Mouse (Mus musculus) midbrain, embryonic 12.5 days (tissue): ENCODE measurements around the gene Prr5. TPM values are rescaled to one million over a fixed set of nuclear protein-coding genes. Genes with fewer than 3 reads are reported as not detected.

Source experiments
- ATAC-seq: fragments of 200-750 bp; cut with Nextera tagmentation; 2 replicates; pipeline ENCODE4 v1.8.0; 2017; ENCODE audit warnings: low read depth, moderate TSS enrichment, moderate library complexity; ENCODE audit not compliant: low FRiP score
- H3K27ac ChIP-seq: fragments of 300-500 bp; sonication (generic); replicated peaks from 2 replicates; pipeline ENCODE4 v1.5.1; 2016; ENCODE audit warnings: mild to moderate bottlenecking
- H3K27me3 ChIP-seq: fragments of 300-500 bp; sonication (generic); 2 replicates; pipeline ENCODE4 v1.6.1; 2016; ENCODE audit warnings: mild to moderate bottlenecking
- H3K36me3 ChIP-seq: fragments of 300-500 bp; sonication (generic); 2 replicates; pipeline ENCODE4 v1.6.1; 2016
- H3K4me1 ChIP-seq: fragments of 300-500 bp; sonication (generic); 2 replicates; pipeline ENCODE4 v1.6.1; 2016
- H3K4me2 ChIP-seq: fragments of 300-500 bp; sonication (generic); replicated peaks from 2 replicates; pipeline ENCODE4 v1.6.1; 2016; ENCODE audit warnings: mild to moderate bottlenecking, moderate library complexity
- H3K4me3 ChIP-seq: fragments of 300-500 bp; sonication (generic); 2 replicates; pipeline ENCODE4 v1.5.1; 2016; ENCODE audit warnings: mild to moderate bottlenecking
- H3K9ac ChIP-seq: fragments of 300-500 bp; sonication (generic); replicated peaks from 2 replicates; pipeline ENCODE4 v1.6.1; 2016; ENCODE audit warnings: mild to moderate bottlenecking, moderate library complexity
- H3K9me3 ChIP-seq: fragments of 300-500 bp; sonication (generic); 2 replicates; pipeline ENCODE4 v1.6.1; 2016; ENCODE audit warnings: mild to moderate bottlenecking
- WGBS: fragments of 180-500 bp; shearing (Covaris S2); methylation state at CpG from one replicate; pipeline ENCODE4 v1.1.7; 2016; 5-methylcytosine and 5-hydroxymethylcytosine counted together
- polyA plus RNA-seq: library from polyadenylated mRNA; unstranded; fragments of >200 nt; fragmentation: Nextera tagmentation; extraction: Ambion mirVana; gene quantifications from 2 replicates; pipeline ENCODE4 v1.2.1, GENCODE M21; 2016

Prr5 gene
- polyA plus RNA-seq, 1 experiment from 2014 or later = 13.9 TPM

GRCm38 (mm10) chr15:84658655-84659054 lies 10.8 kb upstream of the Prr5 start:
- Histone ChIP-seq H3K27ac (no peak overlapping the region), H3K27me3 (peaks cover 13% of the 10 kb centered on the region), H3K4me2 (no peak overlapping the region), H3K36me3 (no peaks in the 10 kb centered on the region), H3K4me1 (peaks cover 41% of the 10 kb centered on the region), H3K9ac (no peak overlapping the region), H3K9me3 (no peaks in the 10 kb centered on the region), H3K4me3 (no peak overlapping the region)
- WGBS = 91% methylated on average over 5 of the region's 5 CpGs
- no peak for ATAC-seq

DNA sequence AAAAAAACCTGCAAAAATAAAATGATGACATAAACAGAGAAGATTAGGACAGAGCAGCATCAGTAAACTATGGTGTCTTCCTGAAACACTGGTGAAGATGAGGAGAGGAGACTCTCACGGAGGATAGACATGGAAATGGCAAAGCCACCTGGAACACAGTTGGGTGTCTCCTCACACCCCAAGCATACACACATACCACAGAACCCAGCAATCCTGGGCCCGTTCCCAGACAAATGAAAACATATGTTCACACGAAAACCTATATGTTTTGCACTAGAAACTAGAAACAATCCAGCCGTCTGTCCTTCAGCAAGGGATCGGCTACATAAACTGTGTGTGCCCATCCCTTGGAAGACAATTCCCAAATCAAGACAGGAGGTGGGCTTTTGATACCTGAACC lies 9.6 kb upstream of the Prr5 start:
- H3K27me3 ChIP-seq = peaks cover 25% of the 10 kb centered on the region
- no peak overlapping the region for H3K9ac ChIP-seq
- no peak overlapping the region for H3K4me3 ChIP-seq
- no peak overlapping the region for H3K4me2 ChIP-seq
- peaks cover 41% of the 10 kb centered on the region for H3K4me1 ChIP-seq
- no peaks in the 10 kb centered on the region for H3K36me3 ChIP-seq
- no peaks in the 10 kb centered on the region for H3K9me3 ChIP-seq
- whole genome bisulfite sequencing = 88% methylated on average over 5 of the region's 5 CpGs
- no peak overlapping the region for H3K27ac ChIP-seq
- no peak for ATAC-seq

DNA sequence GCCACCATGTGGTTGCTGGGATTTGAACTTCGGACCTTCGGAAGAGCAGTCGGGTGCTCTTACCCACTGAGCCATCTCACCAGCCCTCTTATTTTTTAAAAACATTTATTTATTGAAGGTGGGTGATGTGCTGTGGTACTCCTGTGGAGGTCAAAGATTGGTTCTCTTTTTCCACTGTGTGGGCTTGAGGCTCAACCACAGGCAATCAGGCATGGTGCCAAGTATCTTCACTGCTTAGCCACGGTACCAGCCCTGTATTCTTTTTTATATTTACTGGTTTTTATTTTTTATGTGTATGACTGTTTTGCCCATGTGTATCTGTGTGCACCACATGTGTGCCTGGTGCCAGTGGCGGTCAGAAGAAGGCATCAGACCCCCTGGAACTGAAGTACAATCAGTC lies 8.1 kb upstream of the Prr5 start:
- ATAC-seq = no peak
- Histone ChIP-seq H3K27ac (no peak overlapping the region), H3K4me3 (no peak overlapping the region), H3K9ac (no peak overlapping the region), H3K9me3 (no peaks in the 10 kb centered on the region), H3K27me3 (peaks cover 38% of the 10 kb centered on the region), H3K4me1 (peaks cover 36% of the 10 kb centered on the region), H3K36me3 (no peaks in the 10 kb centered on the region), H3K4me2 (no peak overlapping the region)
- 94% methylated on average over 5 of the region's 5 CpGs for WGBS

GRCm38 (mm10) chr15:84662952-84663684 lies 6.3 kb upstream of the Prr5 start:
- WGBS = under 1% methylated on average over 56 of the region's 56 CpGs
- Histone ChIP-seq H3K36me3 (no peaks in the 10 kb centered on the region), H3K9ac (peak overlapping the region; percentile 64), H3K9me3 (no peaks in the 10 kb centered on the region), H3K4me1 (peaks cover 25% of the 10 kb centered on the region), H3K27ac (no peak overlapping the region), H3K4me2 (peak overlapping the region; percentile 82), H3K27me3 (peaks cover 50% of the 10 kb centered on the region), H3K4me3 (peak overlapping the region; percentile 58)
- ATAC-seq = peak; percentile 84

GRCm38 (mm10) chr15:84663685-84664060 lies 5.7 kb upstream of the Prr5 start:
- Histone ChIP-seq H3K36me3 (no peaks in the 10 kb centered on the region), H3K4me1 (peaks cover 25% of the 10 kb centered on the region), H3K4me2 (peak overlapping the region; percentile 82), H3K9me3 (no peaks in the 10 kb centered on the region), H3K9ac (peak overlapping the region; percentile 64), H3K4me3 (peak overlapping the region; percentile 58), H3K27me3 (peaks cover 50% of the 10 kb centered on the region), H3K27ac (no peak overlapping the region)
- peak; percentile 24 for ATAC-seq
- 51% methylated on average over 10 of the region's 10 CpGs for WGBS

DNA sequence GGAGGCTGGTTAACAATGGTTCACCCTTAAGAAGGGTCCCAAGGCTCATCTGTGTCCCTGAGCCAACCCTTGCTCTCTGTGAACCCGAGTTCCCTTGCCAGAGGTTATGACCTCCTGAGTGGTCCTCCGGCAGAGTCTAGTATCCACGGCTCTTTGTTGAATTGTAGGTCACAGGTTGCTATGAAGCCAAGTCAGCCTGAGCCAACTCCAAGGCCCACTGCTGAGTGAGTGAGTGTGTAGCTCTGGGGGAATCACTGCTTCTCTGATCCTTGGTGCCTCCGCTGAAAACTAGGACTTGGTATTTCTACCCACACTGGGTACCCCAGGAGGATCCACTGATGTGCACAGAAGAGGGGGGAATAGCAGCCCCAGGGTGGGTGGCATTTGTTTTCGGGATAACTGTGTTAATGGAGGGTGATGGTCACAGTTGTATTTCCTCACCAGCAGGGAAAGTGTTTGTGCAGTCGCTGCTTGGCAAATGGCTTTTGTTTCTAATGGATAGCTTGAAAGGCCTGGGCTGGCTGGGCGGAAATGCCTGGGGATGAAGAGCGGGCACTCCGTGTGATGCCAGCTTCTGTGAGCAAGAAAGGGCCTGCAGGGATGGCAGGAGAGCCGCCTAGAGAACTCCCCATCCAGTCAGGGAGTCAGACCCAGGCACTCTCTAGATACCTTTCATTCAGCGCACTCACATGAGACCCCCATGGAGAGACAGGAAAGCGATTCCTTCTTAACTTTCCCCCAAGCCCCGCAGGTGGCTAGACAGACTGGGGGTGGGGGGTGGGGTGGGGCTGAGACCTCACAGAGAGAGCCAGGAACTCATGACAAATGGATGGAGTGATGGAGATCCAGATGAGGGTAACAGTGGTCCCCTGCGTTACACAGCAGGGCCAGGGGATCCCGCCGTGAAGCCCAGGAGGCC lies 4.6 kb upstream of the Prr5 start:
- Histone ChIP-seq H3K36me3 (no peaks in the 10 kb centered on the region), H3K27ac (no peak overlapping the region), H3K4me2 (peak overlapping the region; percentile 82), H3K9me3 (no peaks in the 10 kb centered on the region), H3K4me3 (no peak overlapping the region), H3K4me1 (peaks cover 25% of the 10 kb centered on the region), H3K9ac (no peak overlapping the region), H3K27me3 (peaks cover 50% of the 10 kb centered on the region)
- no peak for ATAC-seq
- WGBS = 24% methylated on average over 16 of the region's 16 CpGs

DNA sequence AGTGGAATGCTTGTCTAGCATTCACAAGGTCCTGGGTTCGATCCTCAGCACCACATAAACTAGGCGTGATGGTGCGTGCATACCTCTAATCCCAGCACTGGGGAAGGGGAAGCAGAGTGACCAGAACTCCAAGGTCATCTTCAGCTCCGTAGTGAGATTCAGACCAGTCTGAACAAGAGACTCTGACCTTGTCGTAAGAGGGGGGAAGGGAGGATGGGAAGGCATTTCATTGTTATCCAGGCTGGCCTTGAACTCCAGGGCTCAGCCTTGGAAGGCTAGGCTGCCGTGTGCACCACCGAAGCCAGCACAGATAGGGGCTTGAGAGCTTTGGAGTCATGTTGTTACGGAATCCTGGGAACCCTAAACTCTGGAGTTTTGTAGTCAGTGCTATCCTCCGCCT lies 3.8 kb upstream of the Prr5 start:
- Histone ChIP-seq H3K4me1 (peaks cover 28% of the 10 kb centered on the region), H3K27me3 (peaks cover 50% of the 10 kb centered on the region), H3K4me3 (no peak overlapping the region), H3K9me3 (no peaks in the 10 kb centered on the region), H3K4me2 (no peak overlapping the region), H3K9ac (no peak overlapping the region), H3K27ac (no peak overlapping the region), H3K36me3 (no peaks in the 10 kb centered on the region)
- ATAC-seq = no peak
- 55% methylated on average over 9 of the region's 9 CpGs for WGBS

- WGBS = 54% methylated on average over 4 of the region's 4 CpGs
- no peak overlapping the region for H3K4me3 ChIP-seq
- H3K9me3 ChIP-seq = no peaks in the 10 kb centered on the region
- H3K27me3 ChIP-seq = peaks cover 50% of the 10 kb centered on the region
- no peak overlapping the region for H3K4me2 ChIP-seq
- no peaks in the 10 kb centered on the region for H3K36me3 ChIP-seq
- no peak for ATAC-seq
- H3K9ac ChIP-seq = no peak overlapping the region
- no peak overlapping the region for H3K27ac ChIP-seq
- H3K4me1 ChIP-seq = peaks cover 28% of the 10 kb centered on the region
Measured at GRCm38 (mm10) chr15:84666065-84666464, 3.4 kb upstream of the Prr5 start.

GRCm38 (mm10) chr15:84667601-84668000 lies 1.8 kb upstream of the Prr5 start:
- no peak overlapping the region for H3K9ac ChIP-seq
- no peak overlapping the region for H3K27ac ChIP-seq
- H3K4me2 ChIP-seq = no peak overlapping the region
- no peak for ATAC-seq
- H3K27me3 ChIP-seq = peaks cover 45% of the 10 kb centered on the region
- 79% methylated on average over 6 of the region's 6 CpGs for WGBS
- H3K4me1 ChIP-seq = peaks cover 25% of the 10 kb centered on the region
- H3K4me3 ChIP-seq = no peak overlapping the region
- no peaks in the 10 kb centered on the region for H3K9me3 ChIP-seq
- H3K36me3 ChIP-seq = no peaks in the 10 kb centered on the region

DNA sequence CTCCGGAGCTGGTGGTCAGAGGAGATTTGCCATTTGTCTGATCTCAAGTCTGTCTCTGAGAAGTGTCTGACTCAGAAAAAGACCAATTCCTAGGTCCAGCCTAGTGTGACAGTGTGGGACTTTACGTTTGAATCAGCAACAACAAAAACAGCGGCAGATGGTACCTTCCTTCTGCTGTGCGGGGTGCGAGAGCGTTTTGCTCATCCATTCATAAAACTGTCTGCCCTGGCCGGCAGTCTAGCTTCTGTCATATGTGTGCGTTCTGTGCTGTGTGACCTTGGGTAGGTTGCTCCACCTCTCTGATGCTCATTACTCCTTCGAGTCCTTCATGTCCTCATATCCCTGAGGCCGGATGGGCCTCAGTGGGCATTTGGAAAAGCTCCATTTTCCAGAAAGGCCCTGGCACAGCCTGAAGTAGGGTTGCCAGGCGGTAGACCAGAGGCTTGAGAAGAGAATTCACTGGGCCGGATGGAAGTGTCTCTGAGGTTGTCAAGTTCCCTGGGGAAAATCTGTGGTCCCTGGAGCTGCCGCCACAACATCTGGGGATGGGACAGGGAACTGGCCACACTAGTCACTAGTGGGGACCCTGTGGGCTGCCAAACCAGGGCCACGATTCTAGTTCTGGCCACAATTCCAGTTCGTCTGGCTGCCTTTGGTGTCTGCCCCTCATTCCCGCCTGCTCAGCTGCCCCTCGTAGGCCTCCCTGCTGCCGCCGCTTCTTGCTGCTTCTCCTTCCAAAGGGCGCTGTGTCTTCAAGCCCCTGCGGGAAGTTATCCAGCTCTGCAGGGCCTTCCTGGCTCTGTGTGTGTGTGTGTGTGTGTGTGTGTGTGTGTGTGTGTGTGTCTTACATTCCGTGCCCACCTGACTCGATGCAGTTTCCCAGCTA lies 594 bp downstream of the Prr5 start:
- Histone ChIP-seq H3K4me2 (no peak overlapping the region), H3K9me3 (no peaks in the 10 kb centered on the region), H3K4me3 (no peak overlapping the region), H3K36me3 (no peaks in the 10 kb centered on the region), H3K27me3 (peaks cover 28% of the 10 kb centered on the region), H3K27ac (no peak overlapping the region), H3K4me1 (peaks cover 7% of the 10 kb centered on the region), H3K9ac (no peak overlapping the region)
- 80% methylated on average over 23 of the region's 23 CpGs for WGBS
- no peak for ATAC-seq

GRCm38 (mm10) chr15:84670657-84671055 lies 1.2 kb downstream of the Prr5 start:
- no peak overlapping the region for H3K27ac ChIP-seq
- no peak for ATAC-seq
- 90% methylated on average over 4 of the region's 4 CpGs for WGBS
- no peaks in the 10 kb centered on the region for H3K9me3 ChIP-seq
- no peaks in the 10 kb centered on the region for H3K36me3 ChIP-seq
- H3K9ac ChIP-seq = 0 out of 2 replicates have a peak overlapping the region, but pooled peaks have one; percentile 20
- peaks cover 22% of the 10 kb centered on the region for H3K27me3 ChIP-seq
- H3K4me3 ChIP-seq = no peak overlapping the region
- H3K4me2 ChIP-seq = no peak overlapping the region
- H3K4me1 ChIP-seq = peaks cover 3% of the 10 kb centered on the region
